Mouse (Mus musculus) adrenal gland (tissue): ENCODE measurements around the gene Fam49a.
"Not testable (repeated sequence)": the region's sequence is repeated elsewhere in the genome, so short reads cannot be mapped to it uniquely, and the experiment has no call there.

Experiments
- intact Hi-C: fragments of 180-260 bp; cut with DNase I; formaldehyde crosslinking; loops from one replicate; pipeline ENCODE4 v1.15.1; 2025
- long read RNA-seq, 2 experiments: library from polyadenylated mRNA; unstranded; transcript quantifications; one replicate each; pipeline ENCODE4 v2.0.0; 2020; ENCODE audit warnings: borderline replicate concordance in 1 of 2; ENCODE audit not compliant: insufficient replicate concordance in 1 of 2

The Fam49a gene
- long read RNA-seq, experiment 1, full-length matches to known transcripts: 4 of 8 reads
- long read RNA-seq, experiment 1, partial matches to known transcripts: 0 of 8 reads
- long read RNA-seq, experiment 1, other reads (novel, unspliced or antisense): 4 of 8 reads
- long read RNA-seq, experiment 2, partial matches to known transcripts: 0 of 7 reads
- long read RNA-seq, experiment 2, other reads (novel, unspliced or antisense): 5 of 7 reads

DNA sequence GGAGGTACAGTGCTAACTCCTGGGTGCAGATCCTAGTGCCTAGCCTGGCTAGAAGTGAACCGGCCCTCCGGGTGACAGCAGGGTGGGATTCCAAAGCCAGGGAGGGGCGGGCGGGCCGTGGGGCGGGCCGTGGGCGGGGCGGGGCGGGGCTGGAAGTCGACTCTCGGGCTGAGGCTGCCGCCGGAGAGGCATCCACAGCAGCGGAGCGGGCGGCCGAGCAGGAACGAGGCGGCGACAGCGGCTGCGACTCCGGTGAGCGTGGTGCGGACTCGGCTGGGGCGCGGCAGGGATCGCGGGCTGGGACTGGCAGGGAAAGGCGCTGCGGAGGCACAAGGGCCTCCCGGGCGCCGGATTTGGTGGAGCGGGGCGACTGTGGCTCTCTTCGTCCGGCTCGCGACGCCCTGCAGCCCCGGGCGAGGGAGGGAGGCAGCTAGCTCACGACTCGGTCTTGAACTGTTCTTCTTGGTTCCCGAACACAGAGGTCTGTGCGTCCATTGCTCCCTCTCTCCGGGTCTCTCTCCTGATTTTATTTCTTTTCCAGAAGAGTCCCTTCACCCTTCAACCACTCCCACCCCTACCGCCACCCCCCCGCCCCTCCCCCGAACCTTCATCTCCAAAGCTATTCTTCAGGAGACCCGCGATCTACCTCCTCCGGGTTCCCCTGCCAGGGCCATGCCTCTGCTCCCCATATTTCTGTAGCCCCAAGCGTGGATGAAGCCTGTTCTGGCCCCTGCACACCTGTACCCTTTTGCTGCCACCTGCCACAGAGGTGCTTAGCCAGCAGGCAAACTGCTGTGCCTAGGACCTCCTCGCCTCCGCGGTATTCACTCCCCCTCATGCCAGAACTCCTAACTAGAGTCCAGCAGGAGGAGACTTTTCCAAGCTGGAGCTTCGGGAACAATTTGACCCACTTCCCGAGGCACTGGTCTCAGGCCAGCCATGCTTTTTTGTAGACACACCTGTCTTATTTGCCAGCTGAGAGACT, at the start of gene Fam49a:
Fam49a (plus strand) TSS at position 153 of the 985 bp plus-strand sequence.
- intact Hi-C loops: loop anchor here (10.0 kb wide), 1 partner anchor 53 kb away; no protein-coding TSS in a partner anchor

DNA sequence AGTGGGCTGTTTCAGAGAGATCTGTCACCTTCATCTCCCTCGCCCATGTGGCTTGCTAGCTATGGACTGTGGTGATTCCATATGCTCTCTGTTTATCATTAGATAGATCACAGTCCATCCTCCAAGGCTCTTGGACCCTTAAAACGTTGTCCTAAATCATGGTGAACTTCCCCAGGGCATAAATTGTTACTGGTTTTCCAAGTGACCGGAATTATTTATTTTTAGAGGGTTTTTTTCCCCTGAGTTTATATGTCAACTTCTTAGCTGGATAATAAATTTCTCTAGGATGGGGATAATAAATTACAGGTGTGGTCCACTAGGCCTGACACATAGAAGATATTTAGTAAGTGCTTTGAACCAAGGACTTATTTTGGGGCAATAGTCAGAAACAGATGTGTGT, 48.4 kb upstream of the Fam49a start:
- intact Hi-C loops: no loop called here

- intact Hi-C loops: no loop called here
Observed at GRCm38 (mm10) chr12:12218947-12219346, 43.0 kb upstream of the Fam49a start.

DNA sequence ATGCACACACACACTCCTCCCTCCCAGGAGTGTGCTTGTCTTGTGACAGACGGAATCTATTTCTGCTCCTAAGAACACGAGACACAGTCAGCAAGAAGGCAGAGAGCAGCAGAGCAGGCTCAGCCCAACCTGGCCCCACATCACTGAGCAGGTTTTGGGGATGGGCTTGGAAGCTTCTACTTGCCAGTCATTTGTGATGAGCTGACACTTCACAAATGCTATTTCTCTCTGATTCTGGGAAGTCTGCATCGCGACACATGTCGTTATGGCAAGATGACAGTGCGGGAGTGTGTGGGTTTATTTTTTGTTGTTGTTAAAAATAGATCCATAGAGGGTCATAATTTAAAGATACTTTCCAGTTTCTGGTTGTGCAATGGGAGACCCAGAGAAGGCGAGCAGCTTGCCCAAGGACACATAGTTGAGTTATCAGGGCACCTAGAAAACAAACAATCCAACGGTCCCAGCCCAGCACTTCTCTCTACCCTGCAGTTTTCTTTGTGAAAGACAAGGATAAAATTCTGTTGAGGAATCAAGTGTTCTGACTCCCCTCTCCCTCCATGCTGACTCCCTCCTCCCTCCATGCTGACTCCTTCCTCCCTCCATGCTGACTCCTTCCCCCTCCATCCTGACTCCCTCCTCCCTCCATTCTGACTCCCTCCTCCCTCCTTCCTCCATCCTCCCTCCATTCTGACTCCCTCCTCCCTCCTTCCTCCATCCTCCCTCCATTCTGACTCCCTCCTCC, 41.0 kb upstream of the Fam49a start:
- intact Hi-C loops: no loop called here

DNA sequence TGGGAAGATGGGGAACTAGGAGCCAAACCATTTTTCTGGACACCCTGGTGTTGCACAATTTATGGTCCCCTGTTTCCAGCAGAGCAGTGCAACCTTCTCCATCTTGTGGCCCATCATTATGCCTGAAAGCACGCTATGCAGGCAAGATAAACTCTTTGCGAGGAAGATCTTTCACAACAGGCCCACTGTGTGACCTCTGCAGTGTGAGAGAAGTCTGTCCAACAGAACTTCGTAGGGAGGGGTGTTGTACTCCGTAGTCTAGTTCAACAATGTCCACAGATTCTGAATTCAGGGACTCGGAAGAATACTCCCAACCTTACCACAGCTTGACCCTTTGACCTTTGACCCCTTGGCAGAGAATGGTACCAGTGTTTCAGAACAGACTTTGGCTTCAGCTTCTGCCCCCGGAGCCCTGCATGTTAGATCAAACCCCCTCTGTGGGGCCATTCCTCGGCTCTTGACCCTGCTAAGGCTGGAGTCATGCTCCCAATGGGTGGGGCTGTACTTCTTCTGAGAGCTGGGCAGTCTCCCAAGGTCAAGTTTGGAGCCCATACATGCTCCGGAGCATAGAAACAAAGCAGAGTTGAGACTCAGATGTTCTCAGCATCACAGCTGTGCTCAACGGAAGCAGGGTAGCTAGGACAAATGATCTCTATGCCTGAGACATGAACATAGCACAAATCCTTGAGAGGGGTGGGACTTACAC, 39.2 kb upstream of the Fam49a start:
- intact Hi-C loops: no loop called here

- intact Hi-C loops: no loop called here
Observed at GRCm38 (mm10) chr12:12223336-12223735, 38.6 kb upstream of the Fam49a start.

DNA sequence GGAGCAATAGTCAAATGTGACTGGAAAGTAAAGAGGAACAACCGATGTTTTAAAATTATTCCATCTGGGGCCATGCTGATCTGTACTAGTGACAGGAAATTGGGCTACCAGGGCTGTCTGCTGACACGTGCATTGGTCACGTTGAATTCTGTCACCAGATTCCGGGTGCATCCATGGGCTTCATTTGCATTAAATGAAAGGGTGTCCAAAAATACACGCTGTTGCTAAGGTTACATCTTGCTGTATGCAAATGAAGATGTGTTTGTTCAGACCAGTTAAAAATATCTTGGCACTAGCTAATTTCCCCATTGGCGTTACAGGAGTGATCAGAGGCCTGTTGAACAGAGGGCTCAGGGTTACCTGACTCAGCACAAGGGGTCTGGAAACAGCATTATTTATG, 36.2 kb upstream of the Fam49a start:
- intact Hi-C loops: no loop called here

DNA sequence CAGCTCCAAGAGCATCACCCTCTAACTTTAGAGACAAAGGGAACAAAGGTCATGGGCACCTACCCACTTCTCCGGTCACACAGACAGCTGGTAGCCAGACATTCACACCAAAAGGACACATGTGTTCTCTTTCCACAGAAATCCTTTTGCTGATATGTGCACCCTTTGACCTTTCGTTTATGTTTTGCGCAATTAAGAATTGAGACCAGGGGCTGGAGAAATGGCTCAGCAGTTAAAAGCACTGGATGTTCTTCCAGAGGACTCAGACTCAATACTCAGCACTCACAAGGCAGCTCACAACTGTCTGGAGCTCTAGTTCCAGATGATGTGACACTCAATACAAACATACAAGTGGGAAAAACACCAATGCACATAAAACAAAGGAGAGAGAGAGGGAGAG, 34.3 kb upstream of the Fam49a start:
- intact Hi-C loops: no loop called here

DNA sequence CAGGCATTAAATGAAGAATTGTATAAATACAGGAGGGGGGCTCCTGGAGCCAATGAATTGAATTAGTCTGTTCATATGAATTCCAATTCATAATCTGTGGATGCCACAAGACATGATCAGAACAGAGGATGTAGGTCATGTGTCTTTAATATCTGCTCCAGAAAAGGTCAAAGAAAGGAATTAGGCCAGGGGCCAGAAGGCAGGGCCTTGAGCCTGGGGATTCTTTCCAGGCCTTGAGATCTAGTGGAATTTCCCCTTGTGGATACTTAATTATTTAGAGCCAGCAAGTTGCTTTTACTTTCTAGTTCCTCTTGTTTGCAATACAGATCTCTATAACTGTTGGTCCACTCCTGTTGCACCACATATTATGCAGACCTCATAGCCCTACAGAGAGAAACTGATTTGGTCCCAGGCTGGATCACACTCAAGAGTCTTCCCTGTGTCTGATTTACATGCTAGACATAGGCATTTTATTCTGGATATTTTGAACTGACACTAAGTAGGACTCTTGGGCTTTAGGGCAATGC, 31.8 kb upstream of the Fam49a start:
- intact Hi-C loops: no loop called here

DNA sequence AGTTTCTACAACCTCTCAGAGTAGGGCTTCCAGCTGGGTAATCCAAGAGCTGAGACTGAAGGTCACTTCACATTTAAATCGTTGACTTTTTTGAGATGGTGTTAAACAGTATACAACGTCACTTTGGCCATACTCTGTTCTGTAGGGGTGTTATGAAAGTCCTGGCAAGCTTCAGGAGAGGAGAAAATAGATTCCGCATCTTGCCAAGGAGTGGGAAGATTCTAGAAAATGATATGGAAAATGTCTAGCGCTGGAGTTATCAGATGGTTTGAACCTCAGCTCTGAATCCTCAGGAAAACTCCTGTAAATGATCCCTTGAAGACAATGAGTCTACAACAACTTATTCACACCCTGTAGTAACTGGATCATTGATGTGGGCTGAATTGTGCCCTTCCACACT, 29.8 kb upstream of the Fam49a start:
- intact Hi-C loops: no loop called here

GRCm38 (mm10) chr12:12236978-12237377, 25.0 kb upstream of the Fam49a start:
- intact Hi-C loops: no loop called here

DNA sequence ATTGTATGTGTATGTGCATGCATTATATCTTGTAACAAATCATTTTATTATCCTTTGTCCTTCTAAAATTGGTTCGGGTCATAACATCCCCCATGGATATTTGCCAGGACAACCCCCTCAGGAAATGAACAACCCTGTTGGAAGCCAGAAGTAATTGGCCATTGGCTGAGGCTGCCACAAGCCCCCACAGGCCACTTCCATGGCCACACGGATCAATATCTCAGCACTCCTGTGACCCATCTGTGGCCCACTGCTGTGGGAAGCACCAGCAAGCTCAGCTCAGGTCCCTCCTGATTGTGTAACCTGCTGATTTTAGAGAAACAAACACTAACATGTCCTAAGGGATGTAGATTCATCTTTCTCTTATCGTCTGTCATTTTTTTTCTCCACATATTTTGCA, 22.4 kb upstream of the Fam49a start:
- intact Hi-C loops: no loop called here

DNA sequence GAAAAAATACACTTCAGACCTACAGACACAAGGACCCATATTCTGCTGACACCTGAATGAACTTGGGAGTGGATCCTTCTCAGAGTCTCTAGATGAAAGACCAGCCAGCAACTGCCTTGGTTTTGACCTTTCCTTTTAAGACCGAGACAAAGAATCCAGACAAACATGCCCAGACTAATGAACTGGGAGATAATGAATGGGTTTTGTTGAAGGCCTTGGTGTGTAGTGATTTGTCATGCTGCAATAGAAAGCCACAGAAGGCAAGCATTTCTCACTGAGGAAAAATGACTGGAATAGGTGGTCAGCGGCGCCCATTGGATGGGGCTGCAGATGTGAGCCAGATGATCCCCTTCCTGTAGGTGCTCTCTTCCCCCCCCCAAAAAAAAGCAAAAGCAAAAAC, 18.8 kb upstream of the Fam49a start:
- intact Hi-C loops: no loop called here

GRCm38 (mm10) chr12:12247023-12247422, 14.9 kb upstream of the Fam49a start:
- intact Hi-C loops: not testable (repeated sequence)

DNA sequence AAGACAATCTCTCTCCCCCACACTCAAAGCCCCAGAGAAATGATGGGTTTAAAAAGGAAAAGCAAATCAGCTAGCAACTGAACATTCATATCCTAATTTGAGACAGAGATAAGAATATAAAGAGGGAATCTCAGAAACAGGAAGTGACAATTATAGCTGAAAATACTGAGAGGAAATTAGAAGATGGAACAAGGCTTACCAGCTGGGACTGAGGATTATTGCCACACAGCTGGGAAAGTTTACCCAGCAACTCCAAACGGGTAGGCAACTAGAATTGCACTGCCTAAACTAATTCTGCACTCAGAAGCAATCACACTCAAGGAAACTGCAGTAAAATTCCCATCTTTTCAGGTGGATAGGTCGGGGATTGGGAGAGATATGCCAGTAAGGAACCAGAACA, 12.4 kb upstream of the Fam49a start:
- intact Hi-C loops: no loop called here

- intact Hi-C loops: no loop called here
Observed at GRCm38 (mm10) chr12:12253526-12253925, 8.4 kb upstream of the Fam49a start.

GRCm38 (mm10) chr12:12254139-12254538, 7.8 kb upstream of the Fam49a start:
- intact Hi-C loops: no loop called here

DNA sequence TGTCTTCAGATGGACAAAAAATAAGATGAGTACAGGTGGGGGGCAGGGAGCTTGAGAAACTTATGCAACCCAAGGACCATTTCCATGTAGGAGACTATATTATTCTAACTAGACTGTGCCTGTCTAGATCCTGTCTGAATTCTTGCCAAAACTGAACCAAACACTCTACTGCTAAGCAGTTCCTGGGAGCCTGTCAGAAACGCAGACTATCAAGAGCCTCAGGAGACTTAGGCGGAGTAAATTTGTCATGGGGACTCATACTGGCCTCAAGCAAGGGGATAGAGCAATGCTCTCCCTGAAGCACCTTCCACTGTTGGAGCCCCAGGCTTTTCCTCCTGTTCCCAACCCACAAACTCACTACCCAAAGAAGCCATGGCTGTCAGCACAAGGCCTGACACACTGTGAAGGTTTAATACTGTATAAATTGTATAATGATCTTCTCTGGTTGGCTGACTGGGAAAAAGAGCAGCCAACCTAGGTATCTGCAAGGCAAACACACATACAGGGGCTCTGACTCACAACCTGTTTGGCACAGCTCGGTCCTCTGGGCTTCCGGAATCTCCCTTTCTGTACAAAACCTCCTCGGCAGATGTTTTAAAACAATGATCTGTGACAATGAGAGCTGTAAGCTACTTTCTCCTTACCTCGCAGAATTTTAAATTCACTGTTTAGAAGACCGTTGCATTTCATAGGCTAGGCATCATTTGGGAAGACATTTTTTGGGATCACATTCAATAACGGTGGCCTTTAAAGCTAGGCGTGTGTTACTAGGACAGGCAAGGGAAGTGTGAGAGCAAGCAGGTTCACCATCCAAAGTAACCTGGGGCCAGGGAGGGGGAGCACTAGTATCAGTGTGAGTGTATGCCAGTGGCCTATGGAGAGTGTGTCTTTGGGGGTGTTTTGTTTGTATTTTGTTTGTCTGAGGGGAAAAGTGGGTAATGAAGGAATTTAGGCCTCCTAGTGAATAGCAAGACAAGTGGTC, 669 bp upstream of the Fam49a start:
- intact Hi-C loops: loop anchor here (10.0 kb wide), 1 partner anchor 54 kb away; no protein-coding TSS in a partner anchor

DNA sequence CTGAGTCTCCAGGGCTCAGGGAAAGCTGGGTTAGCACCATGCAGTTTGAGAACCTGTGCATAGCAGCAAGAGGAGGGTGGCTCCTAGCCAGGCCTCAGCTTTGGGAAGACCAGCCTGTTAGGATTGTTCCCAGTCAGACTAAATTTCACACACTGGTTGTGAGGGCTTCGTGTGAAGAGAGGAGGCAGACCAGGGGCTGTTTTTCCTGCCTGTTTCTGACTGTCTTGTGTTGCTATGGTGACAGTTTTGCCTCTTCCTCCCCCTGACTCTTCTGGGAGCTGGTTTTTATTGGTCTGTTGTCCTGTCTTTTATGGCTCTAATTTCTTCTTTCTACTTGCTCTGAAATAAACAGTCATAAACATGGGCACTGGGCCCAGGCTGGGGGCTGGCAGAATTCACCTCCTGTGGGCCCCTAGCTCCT, 1.4 kb downstream of the Fam49a start:
- intact Hi-C loops: loop anchor here (10.0 kb wide), 1 partner anchor 51 kb away; no protein-coding TSS in a partner anchor
